In genomic region chr12:33084683-33085082, GRCm38 (mm10) we compare ENCODE assay signal across 11 mouse cellular contexts. TPM values are rescaled to one million over a fixed set of nuclear protein-coding genes. Genes with fewer than 3 reads are reported as not detected.
DNase-seq lines count a peak whose midpoint lies in the region; ATAC-seq and TF ChIP-seq lines count a peak whose summit lies in the region.
"Had no signal": no experiment of that assay in that cellular context is flagged by ENCODE, and none has a peak within 500 bp of the region (broad histone marks: within the 10 kb centered on the region; RNA-seq: fewer than 3 reads in every experiment).

No protein-coding gene starts in this region.

- ATAC-seq in hindbrain, embryonic 11.5 days (ENCODE audit: low FRiP score): no peak
- ATAC-seq in hindbrain, postnatal 0 days: no peak
- ATAC-seq in limb, embryonic 11.5 days (ENCODE audit: insufficient number of reproducible peaks, low FRiP score, low TSS enrichment, low read depth): no peak
- ATAC-seq in activated CD4-positive, CD25-positive, alpha-beta regulatory T cell, adult 4 months: no peak

- H3K4me1 ChIP-seq in hindbrain, embryonic 11.5 days (replicated peaks; ENCODE audit: control insufficient read depth, insufficient read depth, low read length): peaks cover 4% of the 10 kb centered on the region; the same call in 1 of the 2 replicates
- no peaks in the 10 kb centered on the region for H3K4me1 ChIP-seq in hindbrain, postnatal 0 days (ENCODE audit: insufficient read depth, low read length)
- no peaks in the 10 kb centered on the region for H3K4me1 ChIP-seq in limb, embryonic 11.5 days (ENCODE audit: control insufficient read depth, insufficient read depth, low read length)
- peaks cover 18% of the 10 kb centered on the region for H3K4me1 ChIP-seq in forebrain, embryonic 10.5 days
- H3K4me1 ChIP-seq: embryonic facial prominence, embryonic 12.5 days; limb, embryonic 13.5 days had no signal

- H3K4me3 ChIP-seq in hindbrain, embryonic 11.5 days (ENCODE audit: low read depth, low read length): no peak overlapping the region
- H3K4me3 ChIP-seq in hindbrain, postnatal 0 days (ENCODE audit: low read length): no peak overlapping the region
- H3K4me3 ChIP-seq in limb, embryonic 11.5 days (ENCODE audit: low read depth, low read length): no peak overlapping the region
- H3K4me3 ChIP-seq in forebrain, embryonic 10.5 days: no peak overlapping the region
- H3K4me3 ChIP-seq: embryonic facial prominence, embryonic 12.5 days; heart, embryonic 15.5 days; limb, embryonic 13.5 days had no signal

- 45% methylated on average over 2 of the region's 2 CpGs for WGBS in hindbrain, embryonic 11.5 days
- 49% methylated on average over 2 of the region's 2 CpGs for WGBS in hindbrain, postnatal 0 days
- WGBS in limb, embryonic 11.5 days: 31% methylated on average over 2 of the region's 2 CpGs
- WGBS in forebrain, embryonic 10.5 days: 49% methylated on average over 2 of the region's 2 CpGs

- H3K27me3 ChIP-seq in hindbrain, embryonic 11.5 days (ENCODE audit: control insufficient read depth, insufficient read depth, low read length): no peaks in the 10 kb centered on the region
- H3K27me3 ChIP-seq in hindbrain, postnatal 0 days (ENCODE audit: insufficient read depth, low read length): no peaks in the 10 kb centered on the region
- no peaks in the 10 kb centered on the region for H3K27me3 ChIP-seq in limb, embryonic 11.5 days (ENCODE audit: control insufficient read depth, insufficient read depth, low read length)
- H3K27me3 ChIP-seq in forebrain, embryonic 10.5 days (ENCODE audit: poor library complexity, severe bottlenecking): 0 out of 2 replicates have a peak, but pooled peaks cover 5% of the 10 kb centered on the region
- H3K27me3 ChIP-seq: embryonic facial prominence, embryonic 12.5 days had no signal

- no peak for TF ChIP-seq CTCF in hindbrain, postnatal 0 days (IDR thresholded peaks at IDR 0.05; ENCODE audit: low read depth)

- H3K36me3 ChIP-seq in hindbrain, embryonic 11.5 days (ENCODE audit: control insufficient read depth, insufficient read depth, low read length): no peaks in the 10 kb centered on the region
- H3K36me3 ChIP-seq in hindbrain, postnatal 0 days (ENCODE audit: insufficient read depth, low read length): no peaks in the 10 kb centered on the region
- no peaks in the 10 kb centered on the region for H3K36me3 ChIP-seq in limb, embryonic 11.5 days (ENCODE audit: control insufficient read depth, insufficient read depth, low read length)
- H3K36me3 ChIP-seq in forebrain, embryonic 10.5 days (replicated peaks): no peaks in the 10 kb centered on the region
- H3K36me3 ChIP-seq: embryonic facial prominence, embryonic 12.5 days; heart, embryonic 15.5 days; limb, embryonic 13.5 days had no signal

- no peak overlapping the region for H3K9ac ChIP-seq in hindbrain, embryonic 11.5 days (ENCODE audit: low read depth, low read length)
- no peak overlapping the region for H3K9ac ChIP-seq in hindbrain, postnatal 0 days (replicated peaks; ENCODE audit: low read length)
- H3K9ac ChIP-seq in limb, embryonic 11.5 days (ENCODE audit: low read length): no peak overlapping the region
- H3K9ac ChIP-seq: embryonic facial prominence, embryonic 12.5 days; heart, embryonic 15.5 days; limb, embryonic 13.5 days had no signal

- no peaks in the 10 kb centered on the region for H3K9me3 ChIP-seq in hindbrain, embryonic 11.5 days (ENCODE audit: control insufficient read depth, low read length)
- H3K9me3 ChIP-seq in hindbrain, postnatal 0 days (ENCODE audit: low read length): no peaks in the 10 kb centered on the region
- H3K9me3 ChIP-seq in limb, embryonic 11.5 days (ENCODE audit: control insufficient read depth, low read length): no peaks in the 10 kb centered on the region
- no peaks in the 10 kb centered on the region for H3K9me3 ChIP-seq in forebrain, embryonic 10.5 days
- H3K9me3 ChIP-seq: embryonic facial prominence, embryonic 12.5 days; heart, embryonic 15.5 days; limb, embryonic 13.5 days had no signal

- H3K4me2 ChIP-seq in hindbrain, embryonic 11.5 days (replicated peaks; ENCODE audit: low read depth, low read length): no peak overlapping the region
- H3K4me2 ChIP-seq in hindbrain, postnatal 0 days (ENCODE audit: low read depth, low read length): no peak overlapping the region
- no peak overlapping the region for H3K4me2 ChIP-seq in limb, embryonic 11.5 days (ENCODE audit: low read depth, severe bottlenecking)
- H3K4me2 ChIP-seq: embryonic facial prominence, embryonic 12.5 days; heart, embryonic 15.5 days; limb, embryonic 13.5 days had no signal

- DNase-seq in hindbrain, embryonic 11.5 days (ENCODE audit: low spot score): peak; percentile 30
- DNase-seq in hindbrain, postnatal 0 days (ENCODE audit: low spot score): no peak
- peak; percentile 31 for DNase-seq in ES-CJ7 (ENCODE audit: low read depth, low spot score)
- peak; percentile 31 to 68 for DNase-seq in adrenal gland, postnatal 36 days
- DNase-seq in limb, embryonic 11.5 days (ENCODE audit: low spot score): peak; percentile 74
- DNase-seq in layer of hippocampus, adult 11-12 months (ENCODE audit: low spot score): no peak
- DNase-seq in forebrain, embryonic 10.5 days (ENCODE audit: extremely low spot score, low spot score): no peak

- H3K27ac ChIP-seq in hindbrain, embryonic 11.5 days (ENCODE audit: low read depth, low read length): no peak overlapping the region
- H3K27ac ChIP-seq in hindbrain, postnatal 0 days: no peak overlapping the region
- no peak overlapping the region for H3K27ac ChIP-seq in limb, embryonic 11.5 days (replicated peaks; ENCODE audit: low read depth, low read length)
- H3K27ac ChIP-seq in forebrain, embryonic 10.5 days: no peak overlapping the region
- H3K27ac ChIP-seq: embryonic facial prominence, embryonic 12.5 days; heart, embryonic 15.5 days; limb, embryonic 13.5 days had no signal

RNA-seq across cellular contexts. Expression of gene Cdhr3, which starts 8.0 kb away (rescaled TPM):
- polyA plus RNA-seq in hindbrain, embryonic 11.5 days (2014; fragmentation: Nextera tagmentation; extraction: Ambion mirVana): 0.15 and 0.32 TPM in 2 replicates
- 0.04 and 0.89 TPM in 2 replicates for total RNA-seq in hindbrain, postnatal 0 days (2014; rRNA removed)
- 0.53 and 0.81 TPM in 2 replicates for polyA plus RNA-seq in hindbrain, postnatal 0 days (2015; fragmentation: Nextera tagmentation; extraction: Ambion mirVana)
- under 1 TPM in 1 of 2 experiments, not detected in 1; 0.10 TPM for total RNA-seq in adrenal gland, postnatal 36 days (2021)
- not detected in 2 replicates for polyA plus RNA-seq in limb, embryonic 11.5 days (2014; fragmentation: Nextera tagmentation; extraction: Ambion mirVana)
- polyA plus RNA-seq in forebrain, embryonic 10.5 days (2016; fragmentation: Nextera tagmentation; extraction: Ambion mirVana): not detected in 2 replicates
- polyA plus RNA-seq in activated CD4-positive, CD25-positive, alpha-beta regulatory T cell, adult 4 months (2017; shearing (Covaris generic)): under 1 TPM; 0.25 to 0.65 TPM
- polyA plus RNA-seq: embryonic facial prominence, embryonic 12.5 days had no signal

Comparison
In these comparisons a context has a peak if more than half of its experiments do, and no peak if none do; other contexts are left out.
1. DNase-seq: peak in hindbrain, embryonic 11.5 days (single experiment), ES-CJ7 (single experiment), adrenal gland, postnatal 36 days (2 of 2) and limb, embryonic 11.5 days (single experiment); none in hindbrain, postnatal 0 days (single experiment), layer of hippocampus, adult 11-12 months (single experiment) and forebrain, embryonic 10.5 days (single experiment).